Mouse (Mus musculus) thymus, postnatal 25 days (tissue): ENCODE results near the gene Icam4.
"Not testable (repeated sequence)": the region's sequence is repeated elsewhere in the genome, so short reads cannot be mapped to it uniquely, and the experiment has no call there.

Experiments used
- DNase-seq: peaks from one replicate; pipeline ENCODE4 v3.0.0; 2022

The Icam4 gene

DNA sequence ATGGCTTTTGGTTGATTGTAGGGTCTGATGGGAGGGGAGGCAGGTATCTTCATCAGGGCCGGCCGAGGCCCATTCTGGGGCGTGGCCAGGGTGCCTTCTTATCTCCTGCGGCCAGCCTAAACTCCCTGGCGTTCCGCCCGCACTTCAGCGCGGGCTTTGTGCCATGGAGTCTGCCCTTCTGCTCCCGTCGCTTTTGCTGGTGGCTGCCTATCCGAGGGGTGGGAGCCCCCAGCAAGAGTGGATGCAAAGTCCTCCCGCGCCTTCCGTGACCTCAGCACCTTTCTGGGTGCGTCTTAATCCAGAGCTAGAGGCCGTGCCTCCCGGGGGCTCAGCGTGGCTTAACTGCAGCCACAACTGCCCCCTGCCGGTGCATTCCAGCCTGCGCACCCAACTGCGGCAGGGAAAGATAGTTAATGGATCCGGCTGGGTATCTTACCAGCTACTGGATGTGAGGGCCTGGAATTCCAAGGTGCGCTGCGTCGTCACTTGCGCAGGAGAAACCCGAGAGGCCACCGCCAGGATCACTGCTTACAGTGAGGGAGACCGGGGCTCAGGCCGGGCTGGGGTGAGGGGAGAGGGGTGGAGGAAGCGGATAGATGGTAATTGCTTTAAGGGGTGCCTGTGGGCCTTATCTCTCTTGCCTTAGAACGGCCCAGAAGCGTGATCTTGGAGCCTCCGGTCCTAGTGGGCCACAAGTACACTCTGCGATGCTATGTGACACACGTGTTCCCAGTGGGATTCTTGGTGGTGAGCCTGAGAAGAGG, at the start of gene Icam4:
TSS of gene Icam4 (plus strand) at position 83 of the 764 bp plus-strand sequence.
- DNase-seq: peak; percentile 81

DNA sequence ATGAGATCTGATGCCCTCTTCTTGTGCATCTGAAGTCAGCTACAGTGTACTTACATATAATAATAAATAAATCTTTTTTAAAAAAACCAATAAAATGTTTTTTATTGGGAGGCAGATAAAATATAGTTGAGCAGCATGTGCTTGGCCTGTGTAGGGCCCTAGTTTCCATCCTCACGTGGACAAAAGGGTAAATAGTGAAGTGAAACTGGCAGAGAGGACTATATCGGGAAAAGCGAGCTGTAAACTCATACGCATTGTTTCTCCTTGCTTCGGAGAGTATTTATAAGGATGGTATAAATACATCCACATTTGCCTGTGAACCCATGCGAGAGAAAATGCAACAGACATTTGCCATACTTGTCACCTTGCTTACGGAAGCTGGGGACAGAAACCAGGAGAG, 49.4 kb upstream of the Icam4 start:
- DNase-seq: no peak

DNA sequence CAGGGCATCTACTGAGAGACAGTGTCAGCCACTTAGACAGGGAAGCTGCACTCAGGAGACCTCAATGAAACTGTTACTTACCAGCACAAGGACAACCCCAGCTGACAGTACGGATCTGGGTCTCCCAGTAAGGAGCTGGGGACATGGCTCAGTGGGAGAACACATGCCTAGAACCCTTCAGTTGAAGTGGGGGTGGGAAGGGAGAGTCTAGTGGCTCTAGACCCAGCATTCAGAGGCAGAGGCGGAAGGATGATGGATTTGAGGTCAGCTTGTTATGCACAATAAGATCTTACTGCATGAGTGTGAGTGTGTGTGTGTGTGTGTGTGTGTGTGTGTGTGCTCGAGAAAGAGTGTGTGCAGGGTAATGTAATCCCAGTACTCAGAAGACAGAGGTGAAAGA, 47.0 kb upstream of the Icam4 start:
- DNase-seq: no peak

DNA sequence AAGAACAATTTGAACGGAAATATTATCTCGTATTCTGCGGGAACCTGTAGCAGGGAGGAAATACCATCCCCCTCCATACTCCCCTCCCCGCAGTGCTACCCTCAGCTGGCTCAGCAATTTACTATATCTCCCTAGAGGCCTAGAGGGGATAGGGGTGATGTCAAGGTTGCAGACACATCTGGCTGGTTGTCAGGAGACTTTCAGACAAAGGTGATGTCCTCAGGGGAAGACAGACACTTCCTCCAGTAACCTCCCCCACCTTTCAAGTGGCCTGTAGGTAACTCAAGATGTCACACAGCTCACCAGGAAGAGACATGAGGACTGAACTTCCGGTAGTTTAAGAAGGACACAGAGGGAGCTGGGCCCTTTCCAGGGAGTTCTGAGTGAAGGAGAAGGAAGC, 46.0 kb upstream of the Icam4 start:
- peak; percentile 39 for DNase-seq

DNA sequence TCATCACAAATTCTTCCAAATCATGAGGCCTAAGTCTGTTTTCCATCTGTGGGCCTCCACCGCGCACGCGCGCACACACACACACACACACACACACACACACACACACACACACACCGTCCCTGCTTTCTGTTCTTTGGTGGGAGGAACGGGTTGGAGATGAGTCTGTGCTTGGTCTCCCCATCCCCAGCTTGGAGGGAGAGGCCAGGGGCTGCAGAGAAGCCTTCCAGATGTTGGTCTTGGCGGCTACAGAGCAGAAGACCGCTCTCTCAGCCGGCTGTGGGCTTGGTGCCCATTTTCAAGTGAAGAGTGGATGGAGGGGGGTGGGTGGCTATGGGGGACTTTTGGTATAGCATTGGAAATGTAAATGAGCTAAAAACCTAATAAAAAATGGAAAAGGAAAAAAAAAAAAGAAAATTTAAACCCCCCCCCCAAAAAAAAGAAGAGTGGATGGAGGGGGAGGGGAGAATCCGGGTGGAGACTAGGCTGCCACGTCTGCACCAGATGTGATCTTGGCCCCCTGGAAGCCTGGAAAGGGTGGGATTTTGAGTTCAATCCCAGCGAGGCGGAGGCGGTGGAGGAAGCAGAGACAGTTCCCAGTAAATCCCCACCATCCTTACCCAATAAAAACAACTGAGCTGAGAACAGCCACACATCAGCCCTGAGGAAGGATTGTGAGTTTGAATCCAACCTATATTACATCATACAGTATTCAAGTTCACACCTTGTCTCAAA, 42.1 kb upstream of the Icam4 start:
- DNase-seq: no peak

DNA sequence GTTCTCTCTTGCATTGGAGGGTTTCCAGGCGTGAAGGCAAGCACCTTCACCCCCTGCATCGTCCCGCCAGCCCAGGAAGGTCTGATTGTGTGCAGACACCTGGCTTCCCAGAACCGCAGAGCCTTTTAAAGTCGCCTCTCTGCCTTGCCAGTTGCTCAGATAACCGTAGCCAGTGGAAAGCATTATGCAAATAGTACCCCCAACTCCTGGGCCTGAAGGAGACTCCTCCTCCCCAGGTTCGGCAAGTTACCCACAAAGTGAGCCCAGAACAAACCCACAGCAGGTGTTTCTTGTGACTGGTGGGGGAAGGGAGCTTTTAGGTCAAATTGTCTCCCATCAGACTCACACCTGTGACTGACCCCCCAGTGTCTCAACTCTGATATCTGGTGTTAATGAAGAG, 41.2 kb upstream of the Icam4 start:
- peak; percentile 34 for DNase-seq

DNA sequence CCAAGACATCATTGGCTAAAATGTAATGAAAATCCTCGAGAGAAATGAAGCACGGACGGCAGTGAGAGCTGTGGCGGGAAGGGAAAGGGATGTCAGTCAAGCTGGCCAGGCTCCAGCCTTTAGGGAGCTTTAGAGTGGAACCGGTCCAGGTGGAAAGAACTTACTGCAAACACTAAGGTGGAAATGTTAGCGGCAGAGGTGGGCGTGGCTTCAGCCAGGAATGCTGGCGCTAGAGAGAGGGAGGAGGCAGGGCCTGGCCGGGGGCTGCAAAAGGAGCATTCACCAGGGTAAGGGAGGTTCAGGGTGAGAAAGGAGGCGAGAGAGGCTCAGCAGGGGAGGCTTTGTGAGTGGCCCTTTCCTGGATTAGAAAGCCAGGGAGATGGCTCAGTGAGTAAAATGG, 38.3 kb upstream of the Icam4 start:
- DNase-seq: no peak

DNA sequence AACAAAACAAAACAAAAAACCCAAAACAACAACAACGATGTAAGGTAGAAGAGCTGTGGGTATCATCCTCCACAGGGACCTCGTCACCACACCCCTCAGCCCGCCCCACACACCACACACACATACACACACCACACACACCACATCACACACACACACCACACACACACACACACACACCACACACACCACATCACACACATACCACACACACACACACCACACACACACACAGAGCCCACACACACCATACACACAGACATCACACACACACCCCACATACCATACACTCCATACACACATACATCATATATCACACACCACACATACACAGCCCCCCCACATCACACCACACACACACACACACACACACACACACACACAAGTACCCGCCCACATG, 37.6 kb upstream of the Icam4 start:
- DNase-seq: no peak

DNA sequence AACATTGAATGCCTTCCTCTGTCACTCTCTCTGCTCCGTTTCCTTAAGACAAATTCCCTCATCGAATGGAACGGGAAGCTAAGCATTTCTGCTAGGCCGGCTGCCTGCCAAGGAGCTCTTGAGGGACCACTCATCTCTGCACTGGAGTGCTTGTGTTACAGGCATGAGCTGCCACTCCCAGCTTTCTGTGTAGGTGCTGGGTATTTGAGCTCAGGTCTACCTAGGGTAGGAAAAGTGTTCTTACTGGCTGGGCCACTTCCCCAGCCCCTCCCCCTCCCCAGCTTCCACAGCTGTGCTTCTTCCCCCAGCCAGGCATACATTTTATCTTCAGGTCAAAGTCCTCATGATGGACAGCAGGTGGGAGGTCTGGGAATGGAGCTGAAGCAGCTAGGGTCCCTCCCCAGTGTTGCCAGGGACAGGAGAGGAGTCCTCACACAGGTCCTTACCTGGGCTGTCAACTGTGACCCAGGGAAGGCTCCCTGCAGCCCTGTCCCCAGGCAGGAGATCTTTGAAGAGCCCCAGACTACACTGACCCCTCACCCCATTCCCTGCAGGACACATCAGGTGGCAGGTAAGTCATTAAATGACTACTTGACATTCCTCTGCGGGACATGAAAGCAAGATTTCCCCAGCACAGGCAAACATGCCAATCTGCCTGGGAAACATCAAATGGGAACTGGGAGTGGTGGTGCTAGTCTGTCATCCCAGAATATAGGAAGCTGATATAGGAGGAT, 35.8 kb upstream of the Icam4 start:
- DNase-seq: no peak

DNA sequence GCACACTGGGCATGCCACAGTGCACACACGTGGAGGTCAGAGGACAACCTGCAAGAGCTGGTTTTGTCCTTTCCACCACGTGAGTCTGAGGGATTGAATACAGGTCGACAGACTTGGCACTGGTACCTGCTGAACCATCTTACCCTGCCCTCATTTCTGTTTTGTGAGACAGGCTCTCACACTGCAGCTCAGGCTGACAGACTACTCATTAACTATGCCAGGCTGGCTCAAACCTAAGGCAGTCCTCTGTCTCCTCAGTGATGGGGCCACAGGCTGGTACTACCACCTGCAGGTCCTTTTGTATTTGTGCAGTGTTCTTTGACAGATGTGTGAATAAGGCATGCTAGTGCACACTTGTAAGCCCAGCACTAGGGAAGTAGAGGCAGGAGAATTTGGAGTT, 34.1 kb upstream of the Icam4 start:
- no peak for DNase-seq

DNA sequence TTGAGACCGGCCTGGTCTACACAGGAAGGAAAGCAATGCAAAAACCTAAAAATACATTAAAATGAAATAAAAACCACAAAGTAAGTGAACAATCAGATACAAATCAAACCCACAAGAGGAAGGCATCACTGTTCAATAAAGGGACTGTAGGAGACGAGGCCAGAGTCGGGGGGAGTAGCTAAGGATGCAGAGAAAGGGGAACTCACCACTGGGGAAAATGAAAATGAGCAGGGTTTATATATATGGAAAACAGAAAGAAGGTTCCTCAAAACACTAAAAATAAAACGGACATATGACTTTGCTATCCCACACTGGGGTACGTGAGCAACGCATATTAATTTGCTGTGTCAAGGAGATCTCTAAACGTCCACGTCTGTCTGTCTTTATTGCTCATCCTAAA, 32.1 kb upstream of the Icam4 start:
- DNase-seq: no peak

DNA sequence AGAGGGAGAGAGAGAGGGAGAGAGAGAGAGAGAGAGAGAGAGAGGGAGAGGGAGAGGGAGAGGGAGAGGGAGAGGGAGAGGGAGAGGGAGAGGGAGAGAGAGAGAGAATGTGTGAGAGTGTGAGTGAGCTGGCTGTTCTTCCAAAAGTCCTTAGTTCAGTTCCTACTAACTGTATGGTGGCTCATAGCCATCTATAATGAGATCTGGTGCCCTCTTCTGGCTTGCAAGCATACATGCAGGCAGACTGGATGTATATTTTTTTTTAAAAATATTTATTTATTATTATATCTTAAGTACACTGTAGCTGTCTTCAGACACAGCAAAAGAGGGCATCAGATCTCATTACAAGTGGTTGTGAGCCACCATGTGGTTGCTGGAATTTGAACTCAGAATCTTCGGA, 30.8 kb upstream of the Icam4 start:
- not testable (repeated sequence) for DNase-seq

DNA sequence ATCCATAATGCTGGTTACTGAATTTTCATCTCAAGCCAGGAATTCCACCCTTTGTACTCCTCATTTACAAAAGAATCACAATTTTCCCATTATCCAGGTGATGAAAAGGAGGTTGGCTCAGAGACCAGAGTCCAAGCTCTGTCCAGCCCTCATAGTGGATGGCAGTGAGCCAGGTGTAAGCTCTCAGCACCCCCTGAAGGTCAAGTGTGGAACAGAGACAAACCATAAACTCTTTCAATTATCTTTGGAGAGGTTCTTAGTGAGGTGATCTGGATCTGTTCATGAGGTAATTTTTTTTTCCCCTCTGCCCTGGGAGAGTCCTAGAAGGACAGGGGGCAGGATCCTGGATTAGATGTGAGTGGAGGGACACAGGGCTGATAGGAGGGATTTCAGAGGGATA, 28.4 kb upstream of the Icam4 start:
- DNase-seq: no peak

DNA sequence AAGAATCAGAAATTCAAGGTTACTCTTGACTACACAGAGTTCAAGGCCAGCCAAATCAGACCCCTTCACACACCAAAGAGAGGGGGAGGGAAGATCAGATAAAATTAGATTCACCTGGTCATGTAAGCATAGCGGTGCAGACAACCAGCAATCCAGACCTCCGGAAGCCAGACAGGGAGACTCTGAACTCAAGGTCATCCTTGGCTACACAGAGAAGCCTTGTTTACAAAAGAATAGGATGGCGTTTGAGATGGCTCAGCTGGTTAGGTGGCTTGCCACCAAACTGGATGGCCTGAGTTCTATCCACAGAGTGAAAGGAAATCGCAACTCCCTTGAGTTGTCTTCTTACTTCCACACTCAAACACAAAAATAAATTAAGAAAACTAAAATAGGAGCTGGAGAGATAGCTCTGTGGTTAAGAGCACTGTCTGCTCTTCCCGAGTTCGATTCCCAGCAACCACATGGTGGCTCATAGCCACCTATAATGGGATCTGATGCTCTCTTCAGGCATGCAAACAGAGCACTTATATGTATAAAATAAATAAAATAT, 27.4 kb upstream of the Icam4 start:
- DNase-seq: no peak

DNA sequence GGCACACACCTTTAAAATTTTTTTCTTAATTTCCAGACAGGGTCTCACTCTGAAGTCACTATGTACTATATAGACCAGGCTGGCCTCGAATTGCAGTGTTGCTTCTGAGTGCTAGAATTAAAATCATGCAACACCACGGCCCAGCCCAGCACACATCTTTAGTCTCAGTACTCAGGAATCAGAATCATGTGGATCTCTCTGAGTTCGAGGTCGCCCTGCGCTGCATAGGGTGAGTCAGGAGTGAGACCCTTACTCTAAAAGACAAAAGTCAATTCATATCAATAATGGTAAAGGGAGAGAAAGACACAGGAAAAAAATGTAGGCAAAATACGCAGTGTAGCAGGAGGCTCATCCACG, 26.9 kb upstream of the Icam4 start:
- no peak for DNase-seq

DNA sequence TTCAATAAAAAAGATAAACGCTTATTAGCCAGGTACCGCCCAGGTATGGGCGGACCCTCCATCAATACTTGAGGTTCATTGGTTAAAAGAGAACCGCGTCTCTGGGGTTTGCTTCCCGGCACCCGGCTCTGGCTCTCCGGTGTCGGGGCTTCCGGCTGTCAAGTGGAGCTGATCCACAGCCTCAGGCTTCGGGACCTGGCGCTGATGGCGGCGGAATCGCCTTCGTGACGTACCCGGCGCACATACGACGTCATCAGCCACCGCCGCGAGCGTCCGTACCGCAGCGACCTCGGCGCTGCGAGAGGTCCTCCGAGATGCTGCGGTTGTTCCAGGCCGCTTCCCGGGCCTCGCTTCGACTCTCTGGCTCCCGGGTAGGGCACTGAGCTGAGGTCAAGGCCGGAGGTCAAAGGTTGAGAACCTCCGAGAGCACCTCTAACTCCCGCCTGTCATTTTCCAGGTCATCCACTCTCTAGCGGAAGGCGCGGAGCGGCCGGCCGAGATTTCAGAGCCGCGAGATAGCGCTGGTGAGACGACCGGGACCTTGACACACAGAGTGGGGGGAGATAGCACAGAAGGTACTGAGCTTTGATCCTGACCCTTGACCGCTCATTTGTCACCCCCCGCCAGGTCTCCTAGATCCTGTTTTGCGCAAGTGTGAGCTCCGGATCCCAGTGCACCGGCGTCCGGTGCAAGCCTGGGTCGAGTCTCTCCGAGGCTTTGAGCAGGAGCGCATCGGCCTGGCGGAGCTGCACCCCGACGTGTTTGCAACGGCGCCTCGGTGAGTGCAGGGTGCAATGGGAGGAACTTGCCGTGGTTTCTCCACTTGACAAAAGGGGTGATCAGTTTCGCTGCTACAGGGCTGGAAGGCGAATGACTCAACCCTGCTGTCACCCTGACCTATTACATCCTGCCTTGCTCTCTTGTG, 26.3 kb upstream of the Icam4 start, which contains the start of gene Mrpl4:
TSS of gene Mrpl4 (plus strand) at position 112 of the 925 bp plus-strand sequence.
- peak; percentile 83 for DNase-seq

DNA sequence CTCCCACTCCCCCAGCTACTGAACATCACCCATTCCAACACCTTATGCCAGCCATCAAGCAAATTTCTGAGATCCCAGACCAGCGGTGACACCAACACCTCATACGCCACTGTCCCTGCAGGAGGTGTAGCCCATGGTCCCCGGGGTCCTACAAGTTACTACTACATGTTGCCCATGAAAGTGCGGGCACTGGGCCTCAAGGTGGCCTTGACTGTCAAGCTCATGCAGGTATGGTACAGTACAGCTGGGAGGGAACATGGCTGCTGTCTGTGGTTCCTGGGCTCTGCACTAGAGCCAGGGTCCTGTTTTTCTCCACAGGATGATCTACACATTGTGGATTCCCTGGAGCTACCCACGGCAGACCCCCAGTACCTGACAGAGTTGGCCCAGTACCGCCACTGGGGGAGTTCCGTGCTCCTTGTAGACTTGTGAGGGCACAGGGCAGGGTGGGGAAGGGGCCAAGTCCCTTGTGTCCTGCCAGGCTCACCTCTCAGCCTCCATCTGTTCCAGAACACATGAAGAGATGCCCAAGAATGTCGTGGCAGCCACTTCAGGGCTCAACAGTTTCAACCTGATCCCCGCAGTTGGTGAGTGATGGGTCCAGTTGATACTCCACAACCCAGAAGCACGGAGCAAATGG, 21.7 kb upstream of the Icam4 start:
- no peak for DNase-seq

DNA sequence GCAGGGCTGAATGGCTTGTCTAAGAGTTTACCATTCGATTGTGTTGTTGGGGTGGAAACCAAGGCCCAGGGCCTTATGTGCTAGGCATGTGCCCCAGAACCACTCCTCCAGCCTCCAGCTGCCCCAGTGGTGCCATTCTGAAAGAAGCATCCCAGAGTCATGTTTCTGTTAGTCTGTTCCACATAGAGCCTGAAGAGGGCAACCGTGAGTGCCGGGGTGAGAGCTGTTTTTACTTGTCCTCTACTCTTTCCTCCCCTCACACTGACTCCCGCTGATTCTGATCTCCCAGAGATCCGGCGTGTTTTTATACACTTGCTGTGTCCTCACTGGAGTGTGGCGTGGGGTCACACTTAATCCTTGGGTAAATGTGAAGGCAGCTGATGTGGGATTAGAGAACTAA, 21.2 kb upstream of the Icam4 start:
- no peak for DNase-seq

DNA sequence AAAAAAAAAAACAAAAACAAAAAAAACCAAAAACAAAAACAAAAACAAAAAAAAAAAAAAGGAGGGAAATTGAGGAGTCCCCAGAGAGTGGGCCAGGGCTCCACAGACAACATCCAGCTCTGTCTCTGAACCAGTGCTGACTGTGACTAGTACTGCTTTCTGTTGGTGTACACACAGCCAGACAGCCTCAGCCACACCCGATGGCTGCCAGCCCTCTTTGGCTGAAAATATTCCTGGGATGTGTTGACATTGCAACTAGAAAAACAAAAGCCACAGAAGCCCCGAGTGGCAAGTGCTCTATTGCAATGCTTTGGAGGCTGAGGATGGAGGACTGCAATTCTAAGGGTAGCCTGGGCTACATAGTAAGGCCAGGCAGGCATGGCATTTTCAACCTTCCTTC, 18.8 kb upstream of the Icam4 start:
- no peak for DNase-seq

DNA sequence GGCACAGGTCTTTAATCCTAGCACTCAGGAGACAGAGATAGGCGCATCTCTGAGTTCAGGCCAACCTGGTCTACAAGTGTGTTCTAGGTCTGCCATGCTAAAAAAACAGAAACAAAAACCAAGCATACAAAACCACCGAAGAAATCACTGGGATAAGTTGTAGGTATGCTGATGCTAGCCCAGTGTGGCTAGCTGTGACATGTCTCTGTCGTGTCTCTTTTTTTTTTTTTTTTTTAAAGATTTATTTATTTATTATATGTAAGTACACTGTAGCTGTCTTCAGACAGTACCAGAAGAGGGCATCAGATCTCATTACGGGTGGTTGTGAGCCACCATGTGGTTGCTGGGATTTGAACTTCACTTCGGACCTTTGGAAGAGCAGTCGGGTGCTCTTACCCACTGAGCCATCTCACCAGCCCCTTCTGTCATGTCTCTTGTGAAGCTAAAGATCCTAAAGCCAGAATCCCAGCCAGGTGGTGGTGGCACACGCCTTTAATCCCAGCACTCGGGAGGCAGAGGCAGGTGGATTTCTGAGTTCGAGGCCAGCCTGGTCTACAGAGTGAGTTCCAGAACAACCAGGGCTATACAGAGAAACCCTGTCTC, 18.1 kb upstream of the Icam4 start:
- not testable (repeated sequence) for DNase-seq

DNA sequence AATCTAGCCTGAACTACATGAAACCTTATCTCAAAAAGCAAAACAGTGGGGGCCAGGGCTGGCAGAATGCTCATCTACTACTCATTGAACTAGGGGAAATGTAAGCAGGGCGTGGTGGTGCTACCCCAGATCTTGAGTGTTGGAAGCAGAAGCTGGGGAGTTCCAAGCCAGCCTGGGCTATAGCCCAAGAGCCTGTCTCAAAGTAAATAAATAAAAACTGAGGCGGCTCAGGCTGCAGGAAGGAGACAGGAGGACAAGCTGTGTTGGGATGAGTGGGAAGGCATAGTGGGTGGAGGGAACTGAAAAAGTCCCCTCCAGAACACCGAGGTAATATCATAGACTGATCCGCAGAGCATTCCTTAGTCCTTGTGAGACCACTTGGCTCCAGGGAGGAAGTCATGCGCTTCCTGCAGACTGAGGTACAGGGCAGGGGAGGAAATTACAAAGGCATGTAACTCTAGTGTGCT, 17.3 kb upstream of the Icam4 start:
- no peak for DNase-seq
